Mouse (Mus musculus): Measurements from ENCODE around the gene Fus.

- no peak for TF ChIP-seq TAL1 (IDR thresholded peaks at IDR 0.05; ENCODE audit: low read length)
- TF ChIP-seq GATA1 (IDR thresholded peaks at IDR 0.05; ENCODE audit: low read length), result no peak
Observed at GRCm38 (mm10) chr7:128018275-128018674, 51.0 kb downstream of the Fus start.
